Mouse (Mus musculus): ENCODE results near the gene Tmem104.

DNA sequence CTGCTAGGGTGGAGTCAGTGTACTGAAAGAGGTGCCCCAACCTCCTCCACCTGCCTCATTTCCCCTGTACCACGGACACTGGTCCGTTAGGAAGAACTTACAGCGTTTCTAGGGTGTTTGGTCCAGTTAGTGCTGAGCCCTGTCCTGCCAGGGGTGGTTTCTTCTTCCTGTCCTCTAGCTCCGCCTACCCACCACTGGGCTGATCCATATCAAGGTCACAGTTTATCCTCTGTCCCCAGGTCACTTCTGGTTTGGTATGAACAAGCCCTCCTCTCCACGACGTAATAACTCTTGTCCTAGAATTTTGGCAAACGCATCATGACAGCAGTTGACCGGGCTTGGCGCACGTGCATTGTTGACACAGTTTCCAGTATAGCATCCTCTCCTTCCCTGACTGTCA is 32.4 kb downstream of the Tmem104 start:
- TF ChIP-seq POLR2A (IDR thresholded peaks at IDR 0.05; ENCODE audit: low read depth, low read length) (no peak), CTCF (IDR thresholded peaks at IDR 0.05; ENCODE audit: borderline replicate concordance, insufficient read depth, low read length) (no peak)

Data from embryonic fibroblast, embryonic 13.5 days (primary cell).